Mouse (Mus musculus): ENCODE data around the gene Ube2o.

Gene Ube2o

GRCm38 (mm10) chr11:116543110-116543509 is 38.1 kb downstream of the Ube2o start:
- DNase-seq (ENCODE audit: low spot score), result no peak

- no peak for DNase-seq (ENCODE audit: low spot score)
These were observed 40.1 kb downstream of the Ube2o start for GRCm38 (mm10) chr11:116541183-116541582.

- DNase-seq (ENCODE audit: low spot score), result no peak
These were observed 43.0 kb downstream of the Ube2o start for GRCm38 (mm10) chr11:116538142-116538735.

GRCm38 (mm10) chr11:116537388-116537787 is 43.9 kb downstream of the Ube2o start:
- no peak for DNase-seq (ENCODE audit: low spot score)

- DNase-seq (ENCODE audit: low spot score), result no peak
These were observed 44.6 kb downstream of the Ube2o start for GRCm38 (mm10) chr11:116536685-116537084.

- peak; percentile 71 for DNase-seq (ENCODE audit: low spot score)
These were observed 46.9 kb downstream of the Ube2o start for GRCm38 (mm10) chr11:116534154-116534865.

GRCm38 (mm10) chr11:116533341-116534153 is 47.7 kb downstream of the Ube2o start:
- DNase-seq (ENCODE audit: low spot score), result peak; percentile 48

- peak; percentile 65 for DNase-seq (ENCODE audit: low spot score)
These were observed 48.4 kb downstream of the Ube2o start for GRCm38 (mm10) chr11:116532810-116533338.

GRCm38 (mm10) chr11:116532262-116532809 is 48.9 kb downstream of the Ube2o start:
- no peak for DNase-seq (ENCODE audit: low spot score)

- no peak for DNase-seq (ENCODE audit: low spot score)
These were observed 49.7 kb downstream of the Ube2o start for GRCm38 (mm10) chr11:116531371-116532191.

- no peak for DNase-seq (ENCODE audit: low spot score)
These were observed 50.8 kb downstream of the Ube2o start, which contains the start of gene Sphk1 for GRCm38 (mm10) chr11:116530187-116531147. TSS of gene Sphk1 (plus strand) at chr11:116530925.

GRCm38 (mm10) chr11:116528636-116529320 is 52.5 kb downstream of the Ube2o start:
- DNase-seq (ENCODE audit: low spot score), result no peak

GRCm38 (mm10) chr11:116523699-116524189 is 57.5 kb downstream of the Ube2o start:
- DNase-seq (ENCODE audit: low spot score), result no peak

GRCm38 (mm10) chr11:116522886-116523698 is 58.2 kb downstream of the Ube2o start:
- DNase-seq (ENCODE audit: low spot score), result no peak

GRCm38 (mm10) chr11:116522046-116522445 is 59.2 kb downstream of the Ube2o start:
- no peak for DNase-seq (ENCODE audit: low spot score)

- DNase-seq (ENCODE audit: low spot score), result no peak
These were observed 60.1 kb downstream of the Ube2o start for GRCm38 (mm10) chr11:116521143-116521542.

GRCm38 (mm10) chr11:116518482-116518881 is 62.8 kb downstream of the Ube2o start:
- DNase-seq (ENCODE audit: low spot score), result no peak

GRCm38 (mm10) chr11:116515330-116516020 is 65.8 kb downstream of the Ube2o start:
- DNase-seq (ENCODE audit: low spot score), result no peak

All from ovary, postnatal 14 days (tissue).